Mouse (Mus musculus): Measurements from ENCODE around the gene Tfeb.

Gene Tfeb

GRCm38 (mm10) chr17:47712889-47713571 is 23.8 kb upstream of the Tfeb start:
- no peak for DNase-seq (ENCODE audit: low spot score)

- no peak for DNase-seq (ENCODE audit: low spot score)
Observed at GRCm38 (mm10) chr17:47715037-47715436, 21.8 kb upstream of the Tfeb start.

- DNase-seq (ENCODE audit: low spot score) = no peak
Observed at GRCm38 (mm10) chr17:47721183-47721582, 15.6 kb upstream of the Tfeb start.

- DNase-seq (ENCODE audit: low spot score) = no peak
Observed at GRCm38 (mm10) chr17:47726566-47726965, 10.3 kb upstream of the Tfeb start, which contains the start of gene Pgc. Gene Pgc, plus strand, starts transcription at chr17:47726842.

- no peak for DNase-seq (ENCODE audit: low spot score)
Observed at GRCm38 (mm10) chr17:47730633-47731575, 5.9 kb upstream of the Tfeb start.

- no peak for DNase-seq (ENCODE audit: low spot score)
Observed at GRCm38 (mm10) chr17:47735553-47736100, 1.2 kb upstream of the Tfeb start.

- DNase-seq (ENCODE audit: low spot score) = no peak
Observed at GRCm38 (mm10) chr17:47737271-47738065, 638 bp downstream of the Tfeb start.

- DNase-seq (ENCODE audit: low spot score) = no peak
Observed at GRCm38 (mm10) chr17:47738066-47738878, 1.4 kb downstream of the Tfeb start.

GRCm38 (mm10) chr17:47738879-47739798 is 2.3 kb downstream of the Tfeb start:
- no peak for DNase-seq (ENCODE audit: low spot score)

GRCm38 (mm10) chr17:47740186-47740585 is 3.4 kb downstream of the Tfeb start:
- DNase-seq (ENCODE audit: low spot score) = no peak

- no peak for DNase-seq (ENCODE audit: low spot score)
Observed at GRCm38 (mm10) chr17:47742991-47743734, 6.3 kb downstream of the Tfeb start.

GRCm38 (mm10) chr17:47744086-47744485 is 7.3 kb downstream of the Tfeb start:
- DNase-seq (ENCODE audit: low spot score) = no peak

GRCm38 (mm10) chr17:47744746-47745368 is 8.0 kb downstream of the Tfeb start:
- no peak for DNase-seq (ENCODE audit: low spot score)

GRCm38 (mm10) chr17:47748791-47749553 is 12.1 kb downstream of the Tfeb start:
- no peak for DNase-seq (ENCODE audit: low spot score)

- DNase-seq (ENCODE audit: low spot score) = no peak
Observed at GRCm38 (mm10) chr17:47749626-47750025, 12.8 kb downstream of the Tfeb start.

- DNase-seq (ENCODE audit: low spot score) = no peak
Observed at GRCm38 (mm10) chr17:47750101-47750500, 13.3 kb downstream of the Tfeb start.

- DNase-seq (ENCODE audit: low spot score) = no peak
Observed at GRCm38 (mm10) chr17:47751811-47752210, 15.0 kb downstream of the Tfeb start.

Measured in layer of hippocampus, adult 9-10 months (tissue).